Mouse (Mus musculus): ENCODE measurements around the gene Spink4.

GRCm38 (mm10) chr4:40933694-40934093 lies 13.8 kb downstream of the Spink4 start:
- TF ChIP-seq CTCF (IDR thresholded peaks at IDR 0.05; ENCODE audit: low read depth, low read length): no peak
- no peak for TF ChIP-seq POLR2A (IDR thresholded peaks at IDR 0.05; ENCODE audit: insufficient read depth, low read length)
- no peak for TF ChIP-seq EP300 (IDR thresholded peaks at IDR 0.05; ENCODE audit: insufficient read depth, low read depth, low read length)
